In the genomic region with DNA sequence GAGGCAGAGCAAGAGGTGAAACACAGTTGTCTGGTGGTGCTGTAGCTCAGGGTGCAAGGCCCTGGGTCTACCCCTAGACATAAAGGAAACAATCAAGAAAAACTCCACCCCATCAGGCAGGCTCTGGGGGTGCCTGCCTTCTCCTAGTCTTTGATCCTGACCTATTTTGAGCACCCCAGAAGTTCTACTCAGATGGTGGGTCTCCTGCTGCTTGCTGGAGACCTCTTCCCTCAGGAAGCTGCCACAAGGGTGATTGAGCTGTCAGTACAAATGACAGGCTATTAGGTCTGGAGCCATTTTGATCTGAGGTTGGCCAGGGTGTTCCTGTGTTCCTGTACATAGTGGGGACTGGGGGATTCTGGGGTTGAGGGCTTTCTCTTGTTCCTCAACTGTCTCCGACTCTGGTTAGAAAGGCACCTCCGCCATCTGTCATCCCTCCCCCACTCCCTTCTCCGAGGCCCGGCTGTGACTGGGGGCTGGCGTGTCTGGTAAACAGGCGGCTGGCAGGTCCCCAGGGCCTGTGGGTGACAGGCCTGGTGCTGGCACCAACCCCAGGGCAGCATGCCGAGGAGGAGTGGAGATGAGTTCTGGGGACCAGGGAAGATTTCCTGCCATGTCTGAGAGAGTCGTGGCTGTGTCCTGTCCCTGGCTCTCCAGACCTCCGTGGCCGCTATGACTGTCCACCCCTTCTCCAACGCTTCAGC, we compare ENCODE assay signal across 8 mouse cellular contexts.
A peak's percentile ranks its signal among the peaks of the same experiment; 100 is the strongest.
DNase-seq lines count a peak whose midpoint lies in the region; ATAC-seq and TF ChIP-seq lines count a peak whose summit lies in the region.

No protein-coding gene starts in this region.

- peak; percentile 5; the same call in 1 of the 2 replicates for ATAC-seq in embryonic facial prominence, embryonic 11.5 days (replicated peaks; ENCODE audit: insufficient number of reproducible peaks, low FRiP score, low TSS enrichment, low read depth)
- peak; percentile 46 for ATAC-seq in midbrain, embryonic 14.5 days (ENCODE audit: low FRiP score, low TSS enrichment)

- H3K27ac ChIP-seq in embryonic facial prominence, embryonic 11.5 days (replicated peaks; ENCODE audit: low read depth, low read length): peak overlapping the region; percentile 99
- H3K27ac ChIP-seq in midbrain, embryonic 14.5 days (replicated peaks; ENCODE audit: low read depth, low read length): peak overlapping the region; percentile 99
- H3K27ac ChIP-seq in testis, adult 2 months (ENCODE audit: control insufficient read depth, insufficient read depth, low read depth, low read length): 0 out of 2 replicates have a peak overlapping the region, but pooled peaks have one; percentile 8

- TF ChIP-seq POLR2A in testis, adult 2 months (IDR thresholded peaks at IDR 0.05; ENCODE audit: control insufficient read depth, low read depth, low read length): no peak

- peaks cover 21% of the 10 kb centered on the region for H3K4me1 ChIP-seq in embryonic facial prominence, embryonic 11.5 days (ENCODE audit: control insufficient read depth, insufficient read depth, low read length)
- peaks cover 48% of the 10 kb centered on the region for H3K4me1 ChIP-seq in midbrain, embryonic 14.5 days (ENCODE audit: control insufficient read depth, insufficient read depth, low read length)
- peaks cover 14% of the 10 kb centered on the region for H3K4me1 ChIP-seq in testis, adult 2 months (ENCODE audit: control insufficient read depth, insufficient read depth, low read length)

- H3K9me3 ChIP-seq in embryonic facial prominence, embryonic 11.5 days (replicated peaks; ENCODE audit: control insufficient read depth, low read length): no peaks in the 10 kb centered on the region
- no peaks in the 10 kb centered on the region for H3K9me3 ChIP-seq in midbrain, embryonic 14.5 days (ENCODE audit: control insufficient read depth, low read length)

- peak overlapping the region; percentile 50 for H3K9ac ChIP-seq in embryonic facial prominence, embryonic 11.5 days (replicated peaks; ENCODE audit: low read length)
- peak overlapping the region; percentile 43; the same call in 1 of the 2 replicates for H3K9ac ChIP-seq in midbrain, embryonic 14.5 days (replicated peaks; ENCODE audit: low read length)

- intact Hi-C loops in left cerebral cortex, postnatal 4 days (cut with DNase I): no loop called here

- H3K4me3 ChIP-seq in embryonic facial prominence, embryonic 11.5 days (ENCODE audit: low read depth, low read length): no peak overlapping the region
- no peak overlapping the region for H3K4me3 ChIP-seq in midbrain, embryonic 14.5 days (replicated peaks; ENCODE audit: low read depth, low read length)
- peak overlapping the region; percentile 78; the same call in 1 of the 2 replicates for H3K4me3 ChIP-seq in testis, adult 2 months (ENCODE audit: control insufficient read depth, low read depth, low read length)

- peak overlapping the region; percentile 24 for H3K4me2 ChIP-seq in embryonic facial prominence, embryonic 11.5 days (ENCODE audit: low read depth, low read length)
- peak overlapping the region; percentile 62 for H3K4me2 ChIP-seq in midbrain, embryonic 14.5 days (ENCODE audit: low read length)

- DNase-seq in embryo, embryonic 9.5 days (ENCODE audit: extremely low spot score): peak; percentile 44
- no peak for DNase-seq in embryo, embryonic 10.5 days (ENCODE audit: low spot score)
- DNase-seq in embryonic facial prominence, embryonic 11.5 days (ENCODE audit: low spot score): no peak
- DNase-seq in heart, adult 8-10 months (ENCODE audit: low spot score): peak; percentile 73
- peak; percentile 69 for DNase-seq in kidney, adult 18-20 months
- peak; percentile 100 for DNase-seq in left cerebral cortex, postnatal 4 days
- peak; percentile 81 for DNase-seq in midbrain, embryonic 14.5 days

- H3K27me3 ChIP-seq in embryonic facial prominence, embryonic 11.5 days (ENCODE audit: control insufficient read depth, insufficient read depth, low read length): no peaks in the 10 kb centered on the region; the same call in 1 of the 2 replicates
- H3K27me3 ChIP-seq in midbrain, embryonic 14.5 days (ENCODE audit: control insufficient read depth, insufficient read depth, low read length): no peaks in the 10 kb centered on the region
- H3K27me3 ChIP-seq in testis, adult 2 months (ENCODE audit: control insufficient read depth, insufficient read depth, low read length): no peaks in the 10 kb centered on the region

- no peak for TF ChIP-seq CTCF in testis, adult 2 months (IDR thresholded peaks at IDR 0.05; ENCODE audit: control insufficient read depth, insufficient read depth, insufficient replicate concordance, low read depth, low read length)

- H3K36me3 ChIP-seq in embryonic facial prominence, embryonic 11.5 days (replicated peaks; ENCODE audit: control insufficient read depth, insufficient read depth, low read depth, low read length): no peaks in the 10 kb centered on the region
- H3K36me3 ChIP-seq in midbrain, embryonic 14.5 days (ENCODE audit: control insufficient read depth, insufficient read depth, low read length): no peaks in the 10 kb centered on the region
- H3K36me3 ChIP-seq in testis, adult 2 months (ENCODE audit: control insufficient read depth, insufficient read depth, low read length): no peaks in the 10 kb centered on the region

- WGBS in embryonic facial prominence, embryonic 11.5 days: 12% methylated on average over 11 of the region's 11 CpGs
- WGBS in midbrain, embryonic 14.5 days: 1% methylated on average over 11 of the region's 11 CpGs

Comparison
In these comparisons a context has a peak if more than half of its experiments do, and no peak if none do; other contexts are left out.
1. DNase-seq: peak in embryo, embryonic 9.5 days (single experiment), heart, adult 8-10 months (single experiment), kidney, adult 18-20 months (single experiment), left cerebral cortex, postnatal 4 days (single experiment) and midbrain, embryonic 14.5 days (single experiment); none in embryo, embryonic 10.5 days (single experiment) and embryonic facial prominence, embryonic 11.5 days (single experiment).
2. H3K27ac ChIP-seq: peak in every context shown above with its lines; median percentile 99 in embryonic facial prominence, embryonic 11.5 days; 99 in midbrain, embryonic 14.5 days; 8 in testis, adult 2 months.